Mouse (Mus musculus): Measurements from ENCODE around the gene Ccdc57.

The Ccdc57 gene

DNA sequence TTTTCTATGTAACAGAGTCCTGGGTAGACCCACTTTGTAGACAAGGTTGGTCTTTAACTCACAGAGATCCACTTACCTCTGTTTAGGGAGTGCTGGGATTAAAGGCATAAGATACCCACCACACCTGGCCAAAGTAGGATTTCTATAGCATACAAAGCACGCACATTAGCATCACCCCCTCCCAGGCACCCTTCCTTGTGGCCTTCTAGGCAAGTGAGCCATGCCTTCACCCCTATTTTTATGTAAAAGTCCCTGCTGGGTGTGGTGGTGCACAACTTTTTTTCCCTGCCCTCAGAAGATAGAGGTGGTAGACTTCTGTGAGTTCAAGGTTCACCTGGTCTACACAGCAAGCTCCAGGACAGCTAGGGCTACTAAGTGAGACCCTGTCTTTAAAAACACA, 152.8 kb downstream of the Ccdc57 start:
- no peak for DNase-seq

DNA sequence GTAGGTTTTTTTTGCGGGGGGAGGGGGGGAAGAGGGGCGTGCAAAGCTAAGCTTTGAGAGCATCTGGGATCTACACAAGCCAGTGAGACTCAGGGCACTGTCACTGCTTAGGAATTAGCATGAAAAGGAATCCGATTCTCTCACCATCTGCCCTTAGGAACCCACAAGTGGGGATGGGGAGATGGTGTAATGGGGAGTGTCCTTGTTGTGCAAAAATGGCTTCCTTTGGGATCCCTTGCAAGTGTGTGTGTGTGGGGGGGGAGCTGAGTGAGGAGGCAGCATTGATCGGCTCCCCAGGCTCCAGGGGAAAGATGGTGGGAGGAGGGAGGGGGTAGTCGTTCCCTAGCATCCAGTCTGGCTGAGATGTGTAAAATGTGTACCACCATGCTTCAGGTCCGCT, 155.5 kb downstream of the Ccdc57 start:
- no peak for DNase-seq
